Mouse (Mus musculus): ENCODE data around the gene Kbtbd6. TPM values are rescaled to one million over a fixed set of nuclear protein-coding genes. Genes with fewer than 3 reads are reported as not detected.

Kbtbd6 gene
- total and polyA plus RNA-seq, 3 experiments = 0.12 TPM; not detected in 2

- H3K79me2 ChIP-seq (ENCODE audit: control insufficient read depth, insufficient read depth, low read length, poor library complexity) = no peaks in the 10 kb centered on the region
- no peaks in the 10 kb centered on the region for H3K27me3 ChIP-seq (ENCODE audit: control insufficient read depth in 1 of 2, insufficient read depth in 2 of 2, low read length in 2 of 2)
- H3K9ac ChIP-seq (ENCODE audit: control insufficient read depth, low read depth, low read length, poor library complexity, severe bottlenecking) = no peak overlapping the region
- TF ChIP-seq NRF1 (IDR thresholded peaks at IDR 0.05; ENCODE audit: insufficient read depth, low read depth, low read length, poor library complexity, severe bottlenecking) (no peak), POLR2A (IDR thresholded peaks at IDR 0.05; ENCODE audit: control insufficient read depth in 1 of 2, insufficient read depth in 1 of 2, low read depth in 1 of 2, low read length in 2 of 2, poor library complexity in 1 of 2) (no peak), GATA1 (IDR thresholded peaks at IDR 0.05; ENCODE audit: low read depth, low read length) (0 out of 2 replicates have a peak, but pooled peaks have one; percentile 39), EP300 (IDR thresholded peaks at IDR 0.05; ENCODE audit: low read depth in 1 of 2, low read length in 2 of 2) (no peak), BHLHE40 (IDR thresholded peaks at IDR 0.05; ENCODE audit: borderline replicate concordance, low read depth, low read length) (no peak), RCOR1 (IDR thresholded peaks at IDR 0.05; ENCODE audit: low read depth, low read length) (peak; percentile 47; the same call in 1 of the 2 replicates), ZNF384 (IDR thresholded peaks at IDR 0.05; ENCODE audit: low read depth, low read length) (no peak), USF2 (IDR thresholded peaks at IDR 0.05; ENCODE audit: borderline replicate concordance in 1 of 2, insufficient read depth in 1 of 2, low read depth in 1 of 2, low read length in 2 of 2) (no peak), JUND (IDR thresholded peaks at IDR 0.05; ENCODE audit: low read depth, low read length) (no peak), MYC (IDR thresholded peaks at IDR 0.05; ENCODE audit: low read depth, low read length) (no peak), SMC3 (IDR thresholded peaks at IDR 0.05; ENCODE audit: low read depth, low read length) (no peak), ETS1 (IDR thresholded peaks at IDR 0.05; ENCODE audit: low read depth, low read length) (no peak)
- no peaks in the 10 kb centered on the region for H3K9me3 ChIP-seq (replicated peaks; ENCODE audit: insufficient read depth, low read length)
- no peaks in the 10 kb centered on the region for H3K4me1 ChIP-seq (ENCODE audit: control insufficient read depth in 1 of 2, insufficient read depth in 2 of 2, low read length in 2 of 2)
- H3K36me3 ChIP-seq (ENCODE audit: control insufficient read depth in 1 of 2, insufficient read depth in 2 of 2, low read length in 2 of 2) = no peaks in the 10 kb centered on the region
- H3K27ac ChIP-seq (ENCODE audit: control insufficient read depth, low read depth, low read length) = no peak overlapping the region
- no peak overlapping the region for H3K4me3 ChIP-seq (ENCODE audit: control insufficient read depth in 1 of 2, insufficient read depth in 1 of 2, low read depth in 2 of 2, low read length in 2 of 2)
- no peak for DNase-seq (ENCODE audit: low read depth, low spot score)
Measured at GRCm38 (mm10) chr14:79410662-79411061, 41.0 kb upstream of the Kbtbd6 start.

- no peaks in the 10 kb centered on the region for H3K36me3 ChIP-seq (ENCODE audit: control insufficient read depth in 1 of 2, insufficient read depth in 2 of 2, low read length in 2 of 2)
Measured at GRCm38 (mm10) chr14:79413121-79413520, 38.5 kb upstream of the Kbtbd6 start.

More at GRCm38 (mm10) chr14:79413121-79413520, 38.5 kb upstream of the Kbtbd6 start:
- H3K4me3 ChIP-seq (ENCODE audit: control insufficient read depth in 1 of 2, insufficient read depth in 1 of 2, low read depth in 2 of 2, low read length in 2 of 2) = no peak overlapping the region
- H3K27me3 ChIP-seq (ENCODE audit: control insufficient read depth in 1 of 2, insufficient read depth in 2 of 2, low read length in 2 of 2) = no peaks in the 10 kb centered on the region
- TF ChIP-seq SMC3 (IDR thresholded peaks at IDR 0.05; ENCODE audit: low read depth, low read length) = no peak
- no peak for TF ChIP-seq ZC3H11A (IDR thresholded peaks at IDR 0.05; ENCODE audit: low read depth, low read length)
- TF ChIP-seq MYC (IDR thresholded peaks at IDR 0.05; ENCODE audit: low read depth, low read length) = no peak
- no peak for TF ChIP-seq EP300 (IDR thresholded peaks at IDR 0.05; ENCODE audit: low read depth in 1 of 2, low read length in 2 of 2)
- TF ChIP-seq USF1 (IDR thresholded peaks at IDR 0.05; ENCODE audit: low read depth, low read length) = no peak
- no peak for TF ChIP-seq MYB (IDR thresholded peaks at IDR 0.05; ENCODE audit: low read depth, low read length)
- no peak for TF ChIP-seq TCF12 (IDR thresholded peaks at IDR 0.05; ENCODE audit: low read depth, low read length)
- no peak for TF ChIP-seq BHLHE40 (IDR thresholded peaks at IDR 0.05; ENCODE audit: borderline replicate concordance, low read depth, low read length)
- TF ChIP-seq ZKSCAN1 (IDR thresholded peaks at IDR 0.05; ENCODE audit: low read depth, low read length) = no peak
- no peak for TF ChIP-seq UBTF (IDR thresholded peaks at IDR 0.05; ENCODE audit: borderline replicate concordance, insufficient read depth, low read depth, low read length)
- no peak for TF ChIP-seq ELF1 (IDR thresholded peaks at IDR 0.05; ENCODE audit: low read depth, low read length)
- no peak overlapping the region for H3K27ac ChIP-seq (ENCODE audit: control insufficient read depth, low read depth, low read length)
- no peaks in the 10 kb centered on the region for H3K79me2 ChIP-seq (ENCODE audit: control insufficient read depth, insufficient read depth, low read length, poor library complexity)
- no peak overlapping the region for H3K9ac ChIP-seq (ENCODE audit: control insufficient read depth, low read depth, low read length, poor library complexity, severe bottlenecking)
- no peak for DNase-seq (ENCODE audit: low read depth, low spot score)
- H3K9me3 ChIP-seq (replicated peaks; ENCODE audit: insufficient read depth, low read length) = no peaks in the 10 kb centered on the region
- no peaks in the 10 kb centered on the region for H3K4me1 ChIP-seq (ENCODE audit: control insufficient read depth in 1 of 2, insufficient read depth in 2 of 2, low read length in 2 of 2)

Measured in MEL (cell line).